Mouse (Mus musculus) CH12F3 (cell line): ENCODE data around the gene Scarb1.

Source experiments
- in situ Hi-C: fragments of 300-500 bp; cut with MboI; formaldehyde crosslinking; loops from 2 replicates; pipeline ENCODE4 v1.14.3; 2020; ENCODE audit warnings: low sequenced_read_pairs

Gene Scarb1

DNA sequence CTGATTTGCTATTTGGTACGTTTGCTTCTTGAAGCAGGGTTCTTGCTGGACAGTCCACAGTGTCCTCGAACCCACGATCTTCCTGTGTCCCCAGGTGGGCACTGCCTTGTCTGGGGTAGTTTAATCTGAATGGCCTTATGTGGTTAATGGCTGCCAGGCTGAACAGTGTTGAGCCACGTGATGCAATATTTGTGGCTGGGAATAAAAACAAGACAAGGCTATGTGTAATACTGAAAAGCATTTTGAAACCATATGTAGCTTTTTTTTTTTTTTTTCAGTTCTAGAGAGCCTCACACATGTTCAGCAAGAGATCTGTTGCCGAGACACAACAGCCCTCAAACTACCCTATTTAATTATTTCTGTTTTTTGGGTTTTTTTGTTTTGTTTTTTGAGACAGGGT is 27.3 kb upstream of the Scarb1 start:
- in situ Hi-C loops: loop anchor here (10.0 kb wide), 1 partner anchor 93 kb away; no protein-coding TSS in a partner anchor

DNA sequence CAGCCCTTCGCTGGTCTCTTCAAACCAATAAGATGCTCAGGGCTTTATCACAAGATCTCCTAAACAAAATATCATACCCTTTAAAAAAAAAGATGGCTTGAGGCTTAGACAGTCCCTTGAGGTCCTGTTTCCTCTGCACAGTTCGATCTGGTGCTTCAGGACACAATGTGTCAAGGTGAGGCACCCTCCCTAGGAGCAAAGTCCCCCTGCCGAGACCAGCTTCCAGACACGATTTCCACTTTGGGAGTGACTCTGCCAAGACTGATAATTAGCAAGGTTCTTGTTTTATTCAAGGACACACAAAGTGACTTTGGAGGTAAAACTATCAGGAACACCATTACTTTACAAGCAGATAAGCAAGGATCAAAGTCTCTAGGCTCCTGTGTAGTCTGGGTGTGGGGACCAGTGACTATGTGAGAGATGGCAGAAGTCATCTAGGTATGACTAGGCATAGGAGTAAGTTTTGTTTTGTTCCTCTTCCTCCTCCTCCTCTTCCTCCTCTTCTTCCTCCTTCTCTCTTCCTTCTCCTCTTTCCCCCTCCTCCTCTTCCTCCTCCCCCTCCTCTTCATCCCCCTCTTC is 24.0 kb upstream of the Scarb1 start:
- in situ Hi-C loops: loop anchor here (10.0 kb wide), 1 partner anchor 90 kb away; no protein-coding TSS in a partner anchor

GRCm38 (mm10) chr5:125363894-125364293 is 23.0 kb upstream of the Scarb1 start:
- in situ Hi-C loops: loop anchor here (10.0 kb wide), 1 partner anchor 89 kb away; no protein-coding TSS in a partner anchor

GRCm38 (mm10) chr5:125360981-125361510 is 20.2 kb upstream of the Scarb1 start:
- in situ Hi-C loops: loop anchor here (10.0 kb wide), 1 partner anchor 86 kb away; no protein-coding TSS in a partner anchor

- in situ Hi-C loops: loop anchor here (10.0 kb wide), 1 partner anchor 86 kb away; no protein-coding TSS in a partner anchor
These were observed 19.7 kb upstream of the Scarb1 start for GRCm38 (mm10) chr5:125360566-125360965.

DNA sequence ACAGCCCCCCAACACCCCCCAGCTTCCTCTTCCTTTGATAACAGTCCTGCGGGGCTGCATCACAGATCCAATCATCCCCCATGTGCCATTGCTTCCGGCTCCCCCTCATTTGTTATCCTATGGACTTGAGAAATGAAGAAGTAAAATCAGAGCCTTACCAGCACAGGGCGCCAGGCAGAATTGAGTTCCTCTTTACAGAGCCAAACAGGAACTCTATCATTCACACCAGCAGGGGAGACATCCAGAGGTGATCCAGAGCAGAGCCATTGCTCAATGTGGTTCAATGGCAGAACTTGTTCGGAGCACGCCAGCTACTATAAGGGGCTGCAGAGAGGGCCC is 17.3 kb upstream of the Scarb1 start:
- in situ Hi-C loops: no loop called here

- in situ Hi-C loops: no loop called here
These were observed 16.8 kb upstream of the Scarb1 start for GRCm38 (mm10) chr5:125357543-125358269.

- in situ Hi-C loops: no loop called here
These were observed 14.8 kb upstream of the Scarb1 start for GRCm38 (mm10) chr5:125355650-125356049.

GRCm38 (mm10) chr5:125354885-125355492 is 14.1 kb upstream of the Scarb1 start:
- in situ Hi-C loops: no loop called here

GRCm38 (mm10) chr5:125352781-125353294 is 11.9 kb upstream of the Scarb1 start:
- in situ Hi-C loops: no loop called here

DNA sequence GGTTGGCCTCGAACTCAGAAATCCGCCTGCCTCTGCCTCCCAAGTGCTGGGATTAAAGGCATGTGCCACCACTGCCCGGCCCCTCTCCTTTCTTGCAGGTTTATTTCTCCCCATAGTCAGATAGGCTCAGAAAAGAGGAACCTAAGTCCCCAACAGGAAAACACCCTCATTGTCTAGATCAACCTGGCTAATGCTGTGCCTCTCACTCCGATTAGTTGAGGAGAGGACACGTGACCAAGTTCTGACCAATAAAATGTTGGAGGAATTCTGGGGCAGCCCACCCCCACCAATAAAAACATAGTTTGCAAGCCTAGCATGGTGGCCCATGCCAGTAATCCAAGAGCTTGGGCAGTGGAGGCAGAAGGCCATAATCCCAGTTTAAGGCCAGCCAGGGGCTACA is 11.0 kb upstream of the Scarb1 start:
- in situ Hi-C loops: no loop called here

DNA sequence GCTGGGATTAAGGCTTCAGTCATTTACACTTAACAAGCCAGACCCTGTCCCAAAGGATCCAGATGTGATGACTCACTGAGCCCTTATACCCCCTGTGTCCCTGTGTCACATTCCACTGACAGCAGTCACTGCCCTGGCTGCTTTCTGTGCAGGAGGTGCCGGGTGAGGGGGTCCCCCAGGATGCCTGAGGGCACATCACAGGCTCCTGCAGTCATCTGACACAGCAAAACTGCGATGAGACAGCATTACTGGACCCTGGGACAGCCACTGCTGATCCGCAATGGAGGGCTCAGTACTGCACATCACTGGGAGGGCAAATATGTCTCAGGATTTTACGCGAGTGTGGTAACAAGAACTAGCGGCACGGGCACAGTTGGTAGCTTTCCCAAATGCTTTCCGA is 10.2 kb upstream of the Scarb1 start:
- in situ Hi-C loops: no loop called here

GRCm38 (mm10) chr5:125349391-125349790 is 8.5 kb upstream of the Scarb1 start:
- in situ Hi-C loops: no loop called here

DNA sequence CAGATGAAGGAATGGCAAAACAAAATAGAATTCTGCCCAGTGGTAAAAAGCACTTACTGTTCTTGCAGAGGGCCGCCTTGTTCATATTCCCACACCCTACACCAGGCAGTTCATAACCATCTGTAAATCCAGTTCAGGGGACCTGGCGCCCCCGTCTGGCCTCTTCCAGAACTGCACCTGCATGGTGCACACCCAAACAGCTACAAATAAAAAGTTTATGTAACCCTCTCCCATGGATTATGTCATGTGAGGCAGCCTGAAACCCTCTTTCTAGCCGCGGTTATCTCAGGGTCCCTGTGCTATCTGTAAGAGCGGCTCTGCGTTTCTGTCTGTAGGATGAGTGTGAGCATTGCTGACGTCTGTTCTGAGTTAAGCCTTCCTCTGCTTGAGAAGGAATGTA is 7.6 kb upstream of the Scarb1 start:
- in situ Hi-C loops: no loop called here

GRCm38 (mm10) chr5:125348067-125348466 is 7.2 kb upstream of the Scarb1 start:
- in situ Hi-C loops: no loop called here

DNA sequence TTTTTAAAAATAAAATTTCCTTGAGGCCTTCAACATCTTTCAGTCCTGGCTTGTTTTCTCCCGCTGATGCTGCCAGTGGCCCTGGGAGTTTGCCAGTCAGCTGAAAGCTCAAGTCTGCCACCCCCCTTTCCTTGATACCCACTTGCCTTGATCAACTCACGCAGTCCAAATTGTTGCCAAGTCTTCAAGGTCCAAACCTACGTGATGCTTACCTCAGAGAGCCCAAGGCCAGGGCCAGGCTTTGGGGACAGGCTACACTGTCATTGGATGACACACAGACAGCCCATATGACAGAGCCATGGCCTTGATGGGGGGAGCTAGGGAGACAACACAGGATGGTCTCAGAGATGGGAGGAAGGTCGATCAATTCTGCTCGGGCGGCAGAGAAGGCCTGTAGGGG is 3.4 kb upstream of the Scarb1 start:
- in situ Hi-C loops: no loop called here

DNA sequence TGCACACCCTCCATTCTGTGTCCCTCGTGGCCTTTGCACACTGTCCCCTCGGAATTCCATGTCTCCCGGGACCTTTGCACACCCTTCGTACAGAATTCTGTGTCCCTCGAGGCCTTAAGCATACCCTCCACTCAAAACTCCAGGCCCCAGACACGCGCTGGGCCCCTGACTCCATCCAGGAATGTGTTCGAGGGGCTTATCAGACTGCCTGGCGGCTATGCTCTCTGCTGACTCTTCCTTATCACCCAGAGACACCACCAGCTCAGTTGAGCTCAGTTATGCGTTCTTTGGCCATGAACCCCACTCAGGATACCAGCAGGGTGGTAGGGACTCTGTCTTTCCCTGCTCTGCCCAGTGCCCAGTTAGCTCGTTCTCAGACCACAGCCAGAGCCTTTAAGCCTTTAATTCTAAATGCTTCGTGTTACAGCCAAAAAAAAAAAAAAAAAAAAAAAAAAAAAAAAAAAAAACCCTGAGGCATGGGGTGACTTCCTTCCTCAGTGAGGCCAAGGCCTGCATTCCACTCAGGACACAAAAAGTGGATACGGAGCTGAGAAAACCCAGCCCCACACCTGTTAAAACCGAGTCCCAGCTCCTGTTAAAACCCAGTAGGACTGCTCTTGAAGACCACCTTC is 681 bp upstream of the Scarb1 start:
- in situ Hi-C loops: no loop called here

DNA sequence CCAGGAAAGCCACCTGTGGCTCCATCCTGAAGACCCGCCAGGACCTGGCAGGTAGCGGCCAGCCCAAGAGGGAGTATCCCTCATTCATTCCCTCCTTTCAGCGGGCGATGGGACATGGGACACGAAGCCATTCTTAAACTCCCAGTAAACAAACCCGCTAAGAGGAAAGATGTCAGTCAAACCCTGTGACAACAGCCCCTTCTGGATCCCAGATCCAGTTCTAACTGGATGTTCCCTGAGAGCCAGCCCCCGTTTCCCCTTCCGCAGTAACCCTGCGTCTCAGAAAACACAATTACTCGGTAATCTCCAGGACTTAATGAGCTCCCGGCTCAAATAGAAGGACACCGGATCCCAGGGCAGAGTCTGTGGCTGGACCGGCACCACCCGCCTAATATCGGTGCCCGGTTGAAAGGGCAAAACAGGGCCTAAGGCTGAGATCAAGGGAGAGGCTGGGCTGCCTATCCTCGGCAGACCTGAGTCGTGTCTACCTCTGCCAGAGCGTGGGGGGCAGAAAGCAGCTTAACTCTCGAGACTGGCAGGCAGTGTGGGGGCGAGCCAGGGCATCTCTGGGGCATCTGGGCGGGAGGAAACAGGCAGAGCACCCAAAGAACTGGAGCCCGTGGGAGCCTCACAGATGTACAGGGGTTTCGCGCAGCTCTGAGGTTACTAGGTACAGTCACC is 903 bp downstream of the Scarb1 start:
- in situ Hi-C loops: no loop called here

DNA sequence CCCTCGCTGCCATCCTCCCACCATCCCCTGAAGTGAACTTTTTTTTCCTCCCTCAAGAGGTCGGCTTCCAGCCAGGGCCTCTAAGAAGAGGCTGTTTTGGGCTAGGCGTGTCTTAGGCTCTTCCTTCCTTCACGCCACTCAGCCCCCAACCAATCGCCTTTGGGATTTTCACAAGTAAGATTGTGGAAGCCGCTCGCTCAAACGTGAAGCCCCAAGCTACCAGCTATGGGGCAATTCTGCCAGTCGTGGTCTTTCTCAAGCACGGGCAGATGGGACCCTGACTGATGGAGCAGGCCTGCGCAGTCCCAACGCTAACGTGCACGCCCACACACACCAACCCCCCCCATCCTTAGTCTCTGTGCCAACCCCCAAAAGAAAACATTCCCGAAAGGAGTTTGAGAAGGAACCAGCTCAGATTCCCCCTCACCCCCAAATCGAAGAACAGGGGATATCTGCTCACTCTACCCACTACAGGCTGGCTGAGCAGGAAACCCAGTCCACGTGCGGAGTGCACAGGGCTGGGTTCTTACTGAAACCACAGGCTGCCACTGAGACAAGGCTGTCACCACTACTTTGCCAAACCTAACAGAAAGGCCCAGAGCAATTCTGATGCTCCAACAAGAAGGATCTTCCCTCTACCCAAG is 1.7 kb downstream of the Scarb1 start:
- in situ Hi-C loops: no loop called here

DNA sequence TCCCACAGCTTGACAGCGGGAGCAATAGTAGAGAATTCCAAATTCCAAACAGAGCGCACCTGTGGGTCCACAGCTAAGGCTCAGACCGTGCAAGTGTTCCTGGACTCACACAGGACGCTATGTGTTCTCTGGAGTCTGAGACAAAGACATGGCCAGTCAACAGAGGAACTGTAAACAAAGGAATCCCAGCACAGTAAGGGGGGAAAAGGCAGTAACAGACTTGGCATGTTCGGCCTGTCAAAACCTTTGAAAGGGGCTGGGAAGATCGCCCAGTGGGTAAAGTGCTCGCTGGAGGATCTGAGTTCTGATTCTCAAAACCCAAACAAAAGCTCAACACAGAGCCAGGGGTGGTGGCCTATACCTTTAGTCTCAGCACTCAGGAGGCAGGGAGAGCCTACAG is 3.4 kb downstream of the Scarb1 start:
- in situ Hi-C loops: no loop called here
